Mouse (Mus musculus) urinary bladder, adult 18-20 months (tissue): ENCODE measurements around the gene Tmem14a.
"Not testable (repeated sequence)": the region's sequence is repeated elsewhere in the genome, so short reads cannot be mapped to it uniquely, and the experiment has no call there.

Experiments
- DNase-seq, 2 experiments: peaks; one replicate each; pipeline ENCODE4 v3.0.0; 2022; ENCODE audit warnings: low spot score in 2 of 2, mixed read lengths in 2 of 2

The Tmem14a gene

DNA sequence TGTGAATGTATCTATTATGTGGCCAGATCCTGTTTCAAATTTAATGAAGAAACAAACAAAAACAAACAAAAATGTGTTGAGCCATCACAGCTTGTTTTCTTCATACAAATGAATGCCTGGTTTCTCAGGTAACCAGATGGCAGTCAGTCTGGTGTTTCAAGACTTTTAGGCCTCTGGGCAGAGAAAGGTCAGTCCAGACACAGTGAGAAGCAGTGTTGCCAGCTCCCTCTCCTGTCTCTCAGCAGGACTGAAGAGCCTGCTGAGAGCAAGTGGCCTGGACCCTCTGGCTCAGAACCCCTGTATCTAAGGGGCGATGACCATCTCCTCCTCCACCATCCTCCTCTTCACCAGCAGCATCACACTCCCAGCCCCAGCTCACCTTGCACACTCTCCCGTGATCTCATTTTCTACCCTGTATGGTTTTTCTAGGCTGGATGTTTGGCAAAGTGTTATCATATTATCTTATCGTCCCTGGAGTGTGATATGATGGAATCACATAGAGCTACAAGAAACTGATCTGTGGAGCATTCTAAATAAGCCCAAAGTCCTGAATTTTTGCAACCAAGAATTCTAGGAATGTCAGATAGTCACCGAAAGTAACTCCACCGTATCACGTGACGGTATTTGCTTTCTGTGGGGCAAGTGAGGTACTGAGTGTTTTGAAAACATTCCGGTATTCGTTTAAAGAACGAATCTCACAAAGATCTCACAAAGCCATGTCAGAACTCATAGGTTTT is 34.4 kb downstream of the Tmem14a start:
- DNase-seq: no peak

DNA sequence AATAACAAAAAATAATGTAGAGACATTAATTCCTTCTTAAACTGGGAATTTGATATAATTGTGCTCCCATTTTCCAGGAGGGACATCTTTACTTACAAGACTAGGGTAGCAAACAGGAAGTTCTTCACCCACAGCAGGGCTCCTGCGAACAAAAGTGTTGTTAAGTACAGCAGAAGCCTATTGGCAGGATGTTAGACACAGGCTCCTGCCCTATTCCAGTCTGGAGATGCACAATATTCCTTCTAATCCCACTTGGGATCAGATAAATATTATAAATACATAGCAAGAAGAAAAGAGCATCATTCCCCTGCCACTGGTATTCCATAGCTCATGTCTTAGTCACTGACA is 34.9 kb downstream of the Tmem14a start:
- no peak for DNase-seq

DNA sequence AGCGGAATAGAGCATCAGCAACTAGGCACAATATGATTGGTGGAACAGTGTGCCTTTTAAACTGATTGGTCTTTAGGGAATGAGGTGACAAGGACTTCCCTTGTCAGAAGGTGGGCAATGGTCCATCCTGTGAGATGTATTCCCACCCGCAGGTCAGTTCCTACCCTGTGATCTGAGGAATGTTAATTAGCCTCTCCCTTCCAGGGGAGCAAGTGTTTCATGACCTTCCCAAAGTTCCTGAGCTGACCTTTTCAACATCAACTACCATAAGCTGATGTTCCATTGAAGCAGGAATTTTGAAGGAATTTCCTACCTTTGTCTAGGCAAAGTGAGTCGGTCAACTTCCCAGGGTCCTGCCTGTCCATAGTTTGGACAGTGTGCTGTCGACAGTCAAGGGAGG is 35.5 kb downstream of the Tmem14a start:
- DNase-seq: no peak

- DNase-seq: no peak
These were observed 37.4 kb downstream of the Tmem14a start for GRCm38 (mm10) chr1:21255625-21256345.

- DNase-seq: no peak
These were observed 38.0 kb downstream of the Tmem14a start for GRCm38 (mm10) chr1:21256391-21256790.

GRCm38 (mm10) chr1:21256871-21257270 is 38.5 kb downstream of the Tmem14a start:
- DNase-seq: no peak

- not testable (repeated sequence) for DNase-seq
These were observed 41.6 kb downstream of the Tmem14a start for GRCm38 (mm10) chr1:21259981-21260380.

GRCm38 (mm10) chr1:21262401-21262800 is 44.0 kb downstream of the Tmem14a start:
- DNase-seq: no peak

DNA sequence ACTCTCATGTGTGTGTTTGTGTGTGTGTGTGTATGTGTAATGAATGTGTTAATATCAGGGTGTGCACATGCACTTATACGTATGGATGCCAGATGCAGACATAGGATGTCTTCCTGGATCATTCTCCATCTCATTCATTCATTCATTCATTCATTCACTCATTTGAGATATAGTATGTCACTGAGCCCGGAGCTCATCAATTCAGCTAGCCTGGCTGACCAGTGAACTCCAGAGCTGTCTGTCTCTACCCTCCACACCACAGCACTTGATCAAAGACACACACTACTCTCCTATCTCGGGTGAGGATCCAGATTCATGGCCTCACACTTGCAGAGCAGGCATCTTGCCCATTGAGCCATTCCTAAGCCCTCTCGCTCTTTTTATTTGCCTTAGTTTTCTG is 45.6 kb downstream of the Tmem14a start:
- no peak for DNase-seq

DNA sequence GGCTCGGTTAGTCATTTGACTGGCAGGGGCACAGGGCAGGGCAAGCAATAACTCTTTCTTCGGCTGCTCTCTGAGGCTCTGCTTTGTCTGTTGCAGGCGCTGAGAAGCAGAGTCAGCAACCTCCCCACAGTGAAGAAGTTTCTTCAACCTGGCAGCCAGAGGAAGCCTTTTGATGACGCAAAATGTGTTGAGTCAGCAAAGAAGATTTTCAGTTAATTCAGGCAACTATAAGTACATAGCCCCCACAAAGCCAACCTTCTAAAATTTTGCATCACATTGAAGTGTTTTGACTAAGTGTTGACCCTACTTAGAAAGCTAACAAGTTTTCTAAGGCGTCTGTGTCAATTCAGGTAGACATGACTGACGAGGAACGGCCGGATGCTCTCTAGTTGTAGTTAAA is 46.4 kb downstream of the Tmem14a start:
- no peak for DNase-seq

- DNase-seq: no peak
These were observed 48.4 kb downstream of the Tmem14a start for GRCm38 (mm10) chr1:21266766-21267165.

- DNase-seq: not testable (repeated sequence)
These were observed 49.1 kb downstream of the Tmem14a start for GRCm38 (mm10) chr1:21267466-21267865.

- DNase-seq: peak; percentile 69 to 71
These were observed 53.1 kb downstream of the Tmem14a start for GRCm38 (mm10) chr1:21271343-21272055.

- DNase-seq: no peak
These were observed 53.7 kb downstream of the Tmem14a start for GRCm38 (mm10) chr1:21272056-21272431.

DNA sequence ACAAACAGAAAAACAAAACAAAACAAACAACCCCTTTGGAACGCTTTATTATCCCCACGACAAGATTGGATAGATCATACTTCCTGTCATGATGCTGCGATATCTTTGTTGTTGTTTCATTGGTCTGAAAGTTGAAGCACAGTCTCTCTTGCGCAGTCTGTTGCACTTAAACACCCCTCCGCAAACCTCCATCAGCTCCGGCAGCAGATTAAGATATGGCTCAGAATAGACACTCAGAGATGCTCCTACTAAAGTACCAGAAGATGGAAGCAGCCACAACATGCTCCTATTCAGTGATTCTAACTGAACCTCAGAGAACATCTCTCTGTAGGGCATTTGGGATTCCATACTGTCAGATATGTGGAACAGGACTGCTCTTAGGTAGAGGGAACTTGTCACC is 54.7 kb downstream of the Tmem14a start:
- DNase-seq: no peak

DNA sequence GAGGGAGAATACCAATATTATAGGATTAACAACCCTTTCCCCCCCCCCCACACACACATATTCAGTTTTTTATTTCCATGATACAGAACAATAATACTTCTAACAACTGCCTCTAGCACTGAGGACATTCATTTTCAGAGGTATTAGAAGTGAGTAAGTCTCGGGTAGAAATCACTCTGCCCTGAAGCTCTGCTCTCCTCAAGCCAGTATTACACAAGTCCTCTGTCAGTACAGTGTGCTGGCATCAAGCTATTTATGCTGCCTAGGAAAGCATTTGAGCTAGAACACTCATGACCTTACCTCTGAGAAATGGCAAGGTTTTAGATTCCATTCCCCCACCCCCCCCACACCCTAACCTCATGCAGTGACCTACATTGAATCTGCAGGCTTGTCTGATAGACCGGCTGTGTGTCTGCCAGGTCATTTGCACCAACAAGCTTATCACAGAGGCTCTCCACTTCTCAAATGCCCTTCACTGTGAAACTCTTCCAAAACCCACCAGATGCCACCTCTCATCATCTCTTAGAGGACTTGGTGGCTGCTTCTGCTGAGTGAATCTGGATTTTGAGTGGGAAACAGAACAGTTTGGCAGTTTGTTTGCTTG is 56.2 kb downstream of the Tmem14a start:
- no peak for DNase-seq

DNA sequence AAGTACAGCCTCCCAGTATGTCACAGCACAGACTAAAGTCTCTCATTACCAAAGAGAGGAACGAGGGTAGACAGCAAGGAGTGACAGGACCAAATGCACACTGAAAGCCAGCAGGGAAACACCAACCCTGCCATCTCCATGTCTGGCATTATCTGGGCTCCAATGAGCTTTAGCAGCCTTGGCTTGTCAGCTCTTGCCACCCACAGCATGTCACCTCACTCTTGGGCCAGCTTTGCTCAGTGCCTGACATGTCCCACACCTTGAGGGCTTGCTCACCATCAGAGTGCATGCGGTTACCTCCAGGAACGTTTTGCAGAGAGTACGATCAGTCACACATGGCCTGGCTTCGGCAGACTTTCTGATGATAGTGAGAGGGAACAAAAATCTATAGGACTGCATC is 57.0 kb downstream of the Tmem14a start:
- DNase-seq: not testable (repeated sequence)

GRCm38 (mm10) chr1:21276158-21276557 is 57.8 kb downstream of the Tmem14a start:
- not testable (repeated sequence) for DNase-seq
